8 mouse cellular contexts compared by ENCODE assay signal in genomic region chr11:87639206-87639605, GRCm38 (mm10). TPM values are rescaled to one million over a fixed set of nuclear protein-coding genes. Genes with fewer than 3 reads are reported as not detected.
A peak's percentile ranks its signal among the peaks of the same experiment; 100 is the strongest.
DNase-seq lines count a peak whose midpoint lies in the region; ATAC-seq and TF ChIP-seq lines count a peak whose summit lies in the region.

No protein-coding gene starts in this region.

- H3K4me1 ChIP-seq in cerebellum, adult 2 months (ENCODE audit: control insufficient read depth, insufficient read depth, low read length): no peaks in the 10 kb centered on the region; the same call in 1 of the 2 replicates
- H3K4me1 ChIP-seq in forebrain, postnatal 0 days (ENCODE audit: insufficient read depth): no peaks in the 10 kb centered on the region
- H3K4me1 ChIP-seq in hindbrain, embryonic 12.5 days: peaks cover 9% of the 10 kb centered on the region
- H3K4me1 ChIP-seq in midbrain, embryonic 16.5 days (ENCODE audit: control insufficient read depth, insufficient read depth, low read length): peaks cover 7% of the 10 kb centered on the region
- no peaks in the 10 kb centered on the region for H3K4me1 ChIP-seq in stomach, embryonic 14.5 days (ENCODE audit: control insufficient read depth, insufficient read depth, low read length)

- WGBS in cerebellum, adult 2 months: 2% methylated on average over 29 of the region's 29 CpGs
- WGBS in forebrain, postnatal 0 days: 1% methylated on average over 29 of the region's 29 CpGs
- under 1% methylated on average over 29 of the region's 29 CpGs for WGBS in hindbrain, embryonic 12.5 days
- under 1% methylated on average over 29 of the region's 29 CpGs for WGBS in midbrain, embryonic 16.5 days
- WGBS in stomach, embryonic 14.5 days: 1% methylated on average over 29 of the region's 29 CpGs

- H3K27ac ChIP-seq in cerebellum, adult 2 months (ENCODE audit: insufficient read depth, low read length): peak overlapping the region; percentile 42
- H3K27ac ChIP-seq in forebrain, postnatal 0 days (ENCODE audit: low read depth, low read length): no peak overlapping the region
- H3K27ac ChIP-seq in hindbrain, embryonic 12.5 days: no peak overlapping the region
- H3K27ac ChIP-seq in midbrain, embryonic 16.5 days (ENCODE audit: low read length): no peak overlapping the region
- H3K27ac ChIP-seq in stomach, embryonic 14.5 days (ENCODE audit: low read length): no peak overlapping the region

- no peak for TF ChIP-seq CTCF in cerebellum, adult 2 months (IDR thresholded peaks at IDR 0.05; ENCODE audit: borderline replicate concordance, insufficient read depth, low read depth, low read length)
- no peak for TF ChIP-seq CTCF in forebrain, postnatal 0 days (IDR thresholded peaks at IDR 0.05; ENCODE audit: low read depth)

- peak; percentile 80 for TF ChIP-seq POLR2A in cerebellum, adult 2 months (IDR thresholded peaks at IDR 0.05; ENCODE audit: borderline replicate concordance, insufficient read depth, low read length)

- H3K27me3 ChIP-seq in cerebellum, adult 2 months (ENCODE audit: control insufficient read depth, insufficient read depth, low read length): no peaks in the 10 kb centered on the region
- H3K27me3 ChIP-seq in forebrain, postnatal 0 days (ENCODE audit: insufficient read depth, low read length): no peaks in the 10 kb centered on the region
- no peaks in the 10 kb centered on the region for H3K27me3 ChIP-seq in hindbrain, embryonic 12.5 days
- no peaks in the 10 kb centered on the region for H3K27me3 ChIP-seq in midbrain, embryonic 16.5 days (ENCODE audit: control insufficient read depth, insufficient read depth, low read depth, low read length)
- no peaks in the 10 kb centered on the region for H3K27me3 ChIP-seq in stomach, embryonic 14.5 days (ENCODE audit: control insufficient read depth, insufficient read depth, low read length)

- peak overlapping the region; percentile 54 for H3K4me2 ChIP-seq in forebrain, postnatal 0 days (ENCODE audit: low read depth)
- H3K4me2 ChIP-seq in hindbrain, embryonic 12.5 days (replicated peaks): peak overlapping the region; percentile 72
- H3K4me2 ChIP-seq in midbrain, embryonic 16.5 days (ENCODE audit: low read length): peak overlapping the region; percentile 80
- H3K4me2 ChIP-seq in stomach, embryonic 14.5 days (replicated peaks; ENCODE audit: low read depth, low read length): peak overlapping the region; percentile 63

- DNase-seq in ZHBTc4 (ENCODE audit: low read depth, low spot score): peak; percentile 84
- peak; percentile 71 to 73 for DNase-seq in cerebellum, adult 2 months
- DNase-seq in forebrain, postnatal 0 days: peak; percentile 25
- peak; percentile 83 for DNase-seq in liver
- DNase-seq in left cerebral cortex, adult 8-10 months (ENCODE audit: low spot score in 2 of 2): no peak

- H3K9ac ChIP-seq in forebrain, postnatal 0 days: peak overlapping the region; percentile 44
- H3K9ac ChIP-seq in hindbrain, embryonic 12.5 days: peak overlapping the region; percentile 65
- peak overlapping the region; percentile 77 for H3K9ac ChIP-seq in midbrain, embryonic 16.5 days (ENCODE audit: low read depth, low read length)
- peak overlapping the region; percentile 59 for H3K9ac ChIP-seq in stomach, embryonic 14.5 days (replicated peaks; ENCODE audit: low read depth, low read length)

- peak; percentile 76 for ATAC-seq in forebrain, postnatal 0 days
- no peak for ATAC-seq in hindbrain, embryonic 12.5 days (ENCODE audit: low FRiP score)
- 0 out of 2 replicates have a peak, but pooled peaks have one; percentile 25 for ATAC-seq in midbrain, embryonic 16.5 days
- ATAC-seq in stomach, embryonic 14.5 days (ENCODE audit: insufficient number of reproducible peaks, insufficient read depth, low FRiP score, low read depth): peak; percentile 88

- H3K36me3 ChIP-seq in forebrain, postnatal 0 days (ENCODE audit: insufficient read depth): no peaks in the 10 kb centered on the region
- H3K36me3 ChIP-seq in hindbrain, embryonic 12.5 days: peaks cover 4% of the 10 kb centered on the region; the same call in 1 of the 2 replicates
- H3K36me3 ChIP-seq in midbrain, embryonic 16.5 days (ENCODE audit: control insufficient read depth, insufficient read depth, low read length): peaks cover 6% of the 10 kb centered on the region; the same call in 1 of the 2 replicates
- no peaks in the 10 kb centered on the region; the same call in 1 of the 2 replicates for H3K36me3 ChIP-seq in stomach, embryonic 14.5 days (ENCODE audit: control insufficient read depth, insufficient read depth, low read length)

- peak overlapping the region; percentile 58 for H3K4me3 ChIP-seq in cerebellum, adult 2 months (replicated peaks; ENCODE audit: insufficient read depth, low read depth, low read length)
- H3K4me3 ChIP-seq in forebrain, postnatal 0 days (ENCODE audit: low read depth, low read length): peak overlapping the region; percentile 38
- H3K4me3 ChIP-seq in hindbrain, embryonic 12.5 days: peak overlapping the region; percentile 37
- peak overlapping the region; percentile 43 for H3K4me3 ChIP-seq in midbrain, embryonic 16.5 days (ENCODE audit: low read depth, low read length)
- peak overlapping the region; percentile 41 for H3K4me3 ChIP-seq in stomach, embryonic 14.5 days (ENCODE audit: low read depth, low read length)

- H3K9me3 ChIP-seq in forebrain, postnatal 0 days (ENCODE audit: low read length): no peaks in the 10 kb centered on the region
- H3K9me3 ChIP-seq in hindbrain, embryonic 12.5 days (replicated peaks): no peaks in the 10 kb centered on the region
- H3K9me3 ChIP-seq in midbrain, embryonic 16.5 days (replicated peaks; ENCODE audit: control insufficient read depth, low read length, poor library complexity, severe bottlenecking): no peaks in the 10 kb centered on the region
- H3K9me3 ChIP-seq in stomach, embryonic 14.5 days (ENCODE audit: control insufficient read depth, low read depth, low read length): no peaks in the 10 kb centered on the region

RNA-seq across cellular contexts. Expression of gene Hsf5, which starts 22.2 kb away (rescaled TPM):
- polyA plus RNA-seq in cerebellum, adult 2 months (2012; rRNA removed): 0.36 and 0.43 TPM in 2 replicates
- 0.23 and 0.48 TPM in 2 replicates for total RNA-seq in forebrain, postnatal 0 days (2014; rRNA removed)
- 0.08 and 0.16 TPM in 2 replicates for polyA plus RNA-seq in forebrain, postnatal 0 days (2015; fragmentation: Nextera tagmentation; extraction: Ambion mirVana)
- polyA plus RNA-seq in hindbrain, embryonic 12.5 days (2016; fragmentation: Nextera tagmentation; extraction: Ambion mirVana): 0.43 and 0.45 TPM in 2 replicates
- polyA plus RNA-seq in midbrain, embryonic 16.5 days (2015; fragmentation: Nextera tagmentation; extraction: Ambion mirVana): 0.39 and 0.57 TPM in 2 replicates
- 0.21 and 0.41 TPM in 2 replicates for polyA plus RNA-seq in stomach, embryonic 14.5 days (2014; fragmentation: Nextera tagmentation; extraction: Ambion mirVana)
- total RNA-seq in left cerebral cortex, adult 8-10 months (2022): under 1 TPM; 0.50 to 0.71 (median 0.60) TPM

RNA-seq across cellular contexts. Expression of gene Rnf43, which starts 23.3 kb away (rescaled TPM):
- polyA plus RNA-seq in cerebellum, adult 2 months (2012; rRNA removed): 2.2 and 2.6 TPM in 2 replicates
- total RNA-seq in forebrain, postnatal 0 days (2014; rRNA removed): 1.0 and 1.8 TPM in 2 replicates
- polyA plus RNA-seq in forebrain, postnatal 0 days (2015; fragmentation: Nextera tagmentation; extraction: Ambion mirVana): 0.79 and 0.84 TPM in 2 replicates
- 2.1 and 4.4 TPM in 2 replicates for polyA plus RNA-seq in hindbrain, embryonic 12.5 days (2016; fragmentation: Nextera tagmentation; extraction: Ambion mirVana)
- 0.68 and 1.4 TPM in 2 replicates for polyA plus RNA-seq in midbrain, embryonic 16.5 days (2015; fragmentation: Nextera tagmentation; extraction: Ambion mirVana)
- polyA plus RNA-seq in stomach, embryonic 14.5 days (2014; fragmentation: Nextera tagmentation; extraction: Ambion mirVana): 19.7 and 20.2 TPM in 2 replicates
- total RNA-seq in left cerebral cortex, adult 8-10 months (2022): 1 to 10 TPM; 2.9 to 7.7 (median 4.8) TPM

RNA-seq across cellular contexts. Expression of gene Mtmr4, which starts 47.2 kb away (rescaled TPM):
- polyA plus RNA-seq in cerebellum, adult 2 months (2012; rRNA removed): 66.9 and 67.8 TPM in 2 replicates
- total RNA-seq in forebrain, postnatal 0 days (2014; rRNA removed): 85.6 and 86.3 TPM in 2 replicates
- 28.7 and 32.7 TPM in 2 replicates for polyA plus RNA-seq in forebrain, postnatal 0 days (2015; fragmentation: Nextera tagmentation; extraction: Ambion mirVana)
- 81.2 and 86.8 TPM in 2 replicates for polyA plus RNA-seq in hindbrain, embryonic 12.5 days (2016; fragmentation: Nextera tagmentation; extraction: Ambion mirVana)
- polyA plus RNA-seq in midbrain, embryonic 16.5 days (2015; fragmentation: Nextera tagmentation; extraction: Ambion mirVana): 54.5 and 58.2 TPM in 2 replicates
- polyA plus RNA-seq in stomach, embryonic 14.5 days (2014; fragmentation: Nextera tagmentation; extraction: Ambion mirVana): 30.5 and 32.0 TPM in 2 replicates
- total RNA-seq in left cerebral cortex, adult 8-10 months (2022): 10 to 100 TPM; 79.3 to 88.0 (median 83.9) TPM

Comparison
In these comparisons a context has a peak if more than half of its experiments do, and no peak if none do; other contexts are left out.
1. DNase-seq: peak in ZHBTc4 (single experiment), cerebellum, adult 2 months (2 of 2), forebrain, postnatal 0 days (single experiment) and liver (single experiment); none in left cerebral cortex, adult 8-10 months (0 of 2).
2. Peak in every context shown above with its lines, with median percentiles within 50 percentile points of each other: H3K4me3 ChIP-seq, H3K4me2 ChIP-seq and H3K9ac ChIP-seq.